Mouse (Mus musculus): Measurements from ENCODE around the gene Poldip2.

Gene Poldip2

DNA sequence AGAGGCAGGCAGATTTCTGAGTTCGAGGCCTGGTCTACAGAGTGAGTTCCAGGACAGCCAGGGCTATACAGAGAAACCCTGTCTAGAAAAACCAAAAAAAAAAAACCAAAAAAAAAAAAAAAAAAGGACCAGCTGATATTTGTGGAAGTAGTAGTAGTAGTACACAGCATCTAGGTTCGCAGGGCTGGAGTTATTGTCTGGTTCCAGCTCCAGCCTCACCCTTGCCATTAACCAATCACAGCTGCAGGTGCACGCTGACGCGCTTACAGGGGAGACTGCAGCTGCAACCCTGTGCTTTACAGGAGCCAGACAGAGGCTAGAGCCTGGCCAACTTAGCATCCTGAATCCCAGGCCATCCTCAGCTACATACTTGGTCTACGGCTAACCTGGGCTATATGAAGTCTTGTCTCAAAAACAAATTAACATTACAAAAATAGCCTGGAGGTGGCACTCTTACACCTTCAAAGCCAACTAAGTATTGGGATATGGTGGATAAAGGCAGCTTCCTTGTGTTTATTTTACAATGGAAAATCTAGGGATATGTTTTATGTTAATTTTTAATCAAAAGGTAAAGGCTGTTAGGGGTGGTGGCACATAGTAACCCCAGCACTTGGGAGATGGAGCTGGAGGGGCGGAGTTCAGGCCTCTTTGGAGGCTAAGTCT lies 32.6 kb downstream of the Poldip2 start:
- DNase-seq (ENCODE audit: low spot score), result no peak

DNA sequence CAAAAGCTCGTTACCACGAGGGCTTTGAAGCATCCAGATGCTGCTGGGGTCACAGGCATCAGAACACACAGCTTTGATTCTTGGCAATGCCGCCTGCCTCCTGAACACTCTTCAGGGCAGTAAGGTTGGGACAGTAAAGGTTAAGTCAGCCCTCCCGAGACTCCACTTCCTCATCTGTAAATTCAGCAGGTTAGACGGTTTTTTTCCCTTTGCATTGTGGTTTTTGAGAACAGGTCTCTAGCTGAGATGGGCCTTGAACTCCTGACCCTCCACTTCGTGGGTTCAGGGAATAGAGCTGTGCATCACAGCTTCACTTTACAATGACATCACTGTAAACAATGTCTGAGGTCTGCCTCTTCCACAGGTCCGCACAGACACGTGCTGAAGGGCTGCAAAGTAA lies 33.2 kb downstream of the Poldip2 start:
- DNase-seq (ENCODE audit: low spot score), result no peak

DNA sequence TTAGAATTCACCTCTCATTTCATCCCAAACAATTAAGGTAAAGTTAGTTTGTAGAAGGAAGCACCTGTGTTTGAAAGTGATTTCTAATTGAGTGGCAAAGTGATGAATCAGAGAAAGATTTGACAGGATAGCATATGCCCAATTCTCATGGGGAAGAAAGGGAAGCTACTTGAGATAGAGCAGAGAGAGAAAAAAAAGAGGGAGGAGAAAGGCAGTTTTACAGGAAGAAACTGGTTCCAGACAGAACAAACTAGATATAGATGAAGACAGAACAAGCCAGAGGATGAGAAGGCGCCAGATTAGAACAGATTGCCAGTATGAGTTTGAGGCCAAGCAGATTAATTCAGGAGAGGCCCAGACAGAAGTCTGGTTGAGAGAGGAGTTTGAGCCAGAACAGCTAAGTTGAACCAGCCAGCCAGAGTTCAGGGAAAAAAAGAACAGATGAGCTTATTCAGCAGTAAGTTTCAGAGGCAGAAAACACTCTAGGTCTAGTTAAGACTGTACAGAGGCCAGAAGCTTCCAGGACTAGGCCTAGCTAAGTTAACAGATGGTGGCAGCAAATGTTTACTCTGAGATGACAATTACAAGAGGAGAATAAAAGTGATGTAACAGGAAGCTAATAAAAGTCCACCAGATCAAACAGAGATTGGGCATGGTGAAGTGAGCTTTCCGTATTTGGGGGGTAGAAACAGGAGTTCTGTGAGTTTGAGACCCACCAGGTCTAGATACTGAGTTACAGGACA lies 35.9 kb downstream of the Poldip2 start:
- DNase-seq (ENCODE audit: low spot score), result no peak

DNA sequence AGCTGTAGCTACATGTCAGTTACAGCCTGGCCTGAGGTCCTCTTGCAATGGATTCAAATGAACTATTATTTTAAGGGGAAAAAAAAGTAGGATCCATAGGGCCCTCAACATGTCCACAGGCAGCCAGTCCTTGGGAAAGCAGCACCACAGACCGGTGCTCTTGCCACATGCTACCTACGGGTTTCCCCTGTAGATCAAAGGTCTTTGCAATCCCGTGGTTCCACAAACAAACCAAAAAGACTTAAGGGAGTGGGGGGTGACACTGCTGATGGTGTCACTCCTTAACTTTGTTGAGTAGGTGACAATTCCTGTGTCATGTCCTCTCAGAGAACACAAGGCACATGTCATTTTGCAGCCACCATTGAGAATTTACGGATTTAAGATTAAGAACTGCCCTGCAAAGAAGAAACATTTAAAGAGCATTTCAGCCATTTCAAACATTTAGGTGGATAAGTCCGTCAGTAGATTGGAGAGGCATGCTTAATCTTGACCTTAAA lies 37.5 kb downstream of the Poldip2 start:
- no peak for DNase-seq (ENCODE audit: low spot score)

DNA sequence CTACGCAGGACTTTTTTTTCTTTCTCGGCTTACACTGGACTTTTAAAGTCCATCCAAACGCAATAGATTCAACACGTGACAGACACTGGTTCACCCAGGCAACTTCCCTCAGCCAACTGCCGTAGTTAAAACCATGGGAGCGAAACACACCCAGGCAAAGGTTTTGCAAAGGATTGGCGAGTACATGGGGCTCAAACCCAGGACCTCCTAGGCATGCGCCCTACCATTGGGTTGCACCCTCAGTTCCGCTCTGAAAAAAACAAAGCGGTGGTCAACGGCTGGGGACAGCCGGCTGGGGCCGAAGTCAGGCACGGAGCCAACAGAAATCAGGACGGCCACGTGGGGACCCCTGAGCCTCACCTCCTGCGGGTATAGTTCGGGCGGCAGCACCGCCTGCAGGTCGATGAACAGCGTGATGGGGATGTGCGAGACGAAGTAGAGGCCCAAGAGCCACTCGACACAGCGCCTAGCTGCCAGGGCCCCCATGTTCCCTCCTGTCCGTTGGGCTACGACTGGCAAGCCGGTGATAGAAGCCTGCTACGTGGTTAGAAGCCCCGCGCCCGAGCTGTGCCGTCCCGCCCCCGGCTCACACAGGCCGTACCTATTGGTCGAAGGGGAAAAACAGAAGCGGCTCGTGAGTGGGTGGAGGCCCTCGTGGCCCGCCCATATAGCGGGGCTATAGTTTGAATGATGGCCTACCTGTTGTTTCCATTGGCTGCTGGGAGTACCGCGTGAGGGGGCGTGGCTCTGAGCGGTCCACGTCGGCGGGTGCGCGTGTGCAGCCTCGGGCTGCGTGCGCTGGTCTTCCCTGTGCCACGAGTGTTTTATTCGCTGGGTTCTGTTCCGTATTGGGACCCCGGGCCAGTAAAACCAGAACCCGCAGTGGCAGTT lies 38.4 kb downstream of the Poldip2 start, which contains the start of gene Tmem97:
TSS of gene Tmem97 (minus strand) at position 610 of the 891 bp plus-strand sequence.
- peak; percentile 96 for DNase-seq (ENCODE audit: low spot score)

DNA sequence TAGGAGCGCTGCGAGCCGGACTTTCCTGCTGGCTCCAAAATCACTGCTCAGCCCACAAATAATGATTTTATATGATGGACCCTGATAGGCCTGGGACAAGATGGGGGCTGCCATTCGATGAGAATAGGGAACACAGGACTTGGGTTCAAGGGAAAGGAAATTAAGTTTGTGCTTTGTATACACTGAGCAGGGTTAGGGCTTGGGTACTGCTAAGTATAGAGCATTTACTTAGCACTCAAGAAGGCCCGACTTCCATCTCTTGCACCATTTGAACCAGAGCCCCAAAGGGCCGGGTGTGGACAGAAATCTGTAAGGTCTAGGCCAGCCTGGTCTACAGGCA lies 39.0 kb downstream of the Poldip2 start:
- DNase-seq (ENCODE audit: low spot score), result no peak

DNA sequence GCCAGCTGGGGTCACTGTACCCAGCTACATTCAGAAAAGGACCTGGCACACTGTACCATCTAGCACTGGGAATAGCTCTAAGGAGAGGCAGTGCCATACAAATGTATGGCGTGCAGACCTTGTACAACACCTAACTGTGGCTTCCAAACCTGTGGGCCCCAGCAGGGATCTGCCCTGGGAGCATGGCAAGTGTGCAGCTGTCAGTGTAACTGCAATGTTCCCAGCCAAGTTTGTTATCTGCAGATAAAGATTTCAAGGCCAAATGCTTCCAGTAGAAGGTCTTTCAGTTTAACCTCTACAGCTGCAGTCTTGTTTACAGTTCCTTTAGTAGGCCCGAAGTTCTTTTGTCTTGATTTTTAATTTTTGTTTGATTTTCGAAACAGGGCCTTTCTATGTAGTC lies 43.6 kb downstream of the Poldip2 start:
- no peak for DNase-seq (ENCODE audit: low spot score)

DNA sequence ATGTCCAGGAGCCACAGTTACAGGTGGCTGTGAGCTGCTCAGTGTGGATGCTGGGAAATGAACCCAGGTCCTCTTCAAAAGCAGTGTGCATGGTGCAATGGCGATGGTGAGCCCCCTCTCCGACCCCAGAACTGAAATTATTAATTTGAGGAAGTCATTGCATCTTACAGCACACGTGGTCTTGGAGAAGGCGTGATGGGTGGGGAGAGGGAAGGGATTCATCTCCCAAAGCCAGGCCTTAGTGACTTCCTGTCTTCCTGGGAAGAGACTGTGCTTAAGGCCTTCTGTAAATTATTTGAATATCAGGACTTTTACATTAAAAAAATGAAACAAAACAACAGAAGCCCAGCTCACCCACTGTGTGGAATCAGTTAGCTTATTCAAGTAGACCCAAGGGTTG lies 44.1 kb downstream of the Poldip2 start:
- no peak for DNase-seq (ENCODE audit: low spot score)

DNA sequence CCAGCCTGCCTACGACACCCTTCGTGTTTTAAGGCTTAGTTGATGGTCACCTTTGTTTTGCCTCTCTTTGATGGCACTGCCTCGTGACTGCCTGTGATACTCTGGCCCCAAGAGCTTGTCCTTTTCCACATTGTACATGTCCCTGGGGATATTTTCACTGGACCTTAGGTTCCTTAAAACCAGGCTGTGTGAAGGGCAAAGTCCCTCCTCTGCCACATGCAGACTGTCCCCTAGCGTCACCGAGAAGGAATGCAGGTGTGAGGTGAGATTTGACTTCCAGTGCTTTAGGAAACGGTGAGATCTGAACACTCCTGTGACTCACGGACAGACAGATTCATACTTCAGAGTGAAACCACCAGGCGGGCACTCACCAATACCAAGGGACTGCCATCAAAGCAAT lies 45.2 kb downstream of the Poldip2 start:
- DNase-seq (ENCODE audit: low spot score), result peak; percentile 20

DNA sequence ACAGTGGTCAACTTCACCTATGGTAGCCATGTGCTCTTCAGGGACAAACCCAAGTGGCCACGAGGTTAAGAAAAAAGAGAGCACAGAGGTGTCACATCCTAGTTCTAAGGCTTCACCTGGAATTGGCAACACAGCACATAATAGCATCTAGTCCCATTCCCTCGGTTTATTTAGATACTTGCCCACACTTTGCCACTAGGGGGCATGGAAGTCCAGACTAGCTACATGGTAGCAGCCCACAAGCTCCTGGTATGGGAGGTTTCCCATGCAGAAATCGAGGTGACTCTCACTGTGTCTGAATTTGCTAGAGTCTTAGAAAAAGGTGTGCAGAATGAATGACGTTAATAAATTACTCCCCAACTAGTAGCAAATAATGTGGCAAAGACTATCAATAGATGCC lies 48.5 kb downstream of the Poldip2 start:
- peak; percentile 90 for DNase-seq (ENCODE audit: low spot score)

DNA sequence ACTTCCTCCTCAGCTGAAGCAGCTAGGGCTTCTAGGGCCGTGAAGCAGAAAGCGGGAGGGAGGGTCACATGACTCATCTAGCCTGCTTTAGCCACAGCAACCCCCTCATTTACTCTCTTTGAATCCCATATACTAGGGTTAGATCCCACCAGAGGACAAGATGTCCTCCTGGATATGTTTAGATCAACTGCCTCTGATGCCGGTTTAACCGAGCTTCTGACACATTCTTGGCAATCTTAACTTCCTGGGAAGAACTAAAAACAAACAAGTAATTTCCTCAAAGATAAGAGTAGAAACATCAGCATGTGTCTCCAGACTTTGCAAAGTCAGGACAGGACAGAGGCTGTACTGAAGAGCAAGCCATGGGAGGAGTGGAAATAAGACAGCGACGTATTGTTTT lies 54.8 kb downstream of the Poldip2 start:
- no peak for DNase-seq (ENCODE audit: low spot score)

DNA sequence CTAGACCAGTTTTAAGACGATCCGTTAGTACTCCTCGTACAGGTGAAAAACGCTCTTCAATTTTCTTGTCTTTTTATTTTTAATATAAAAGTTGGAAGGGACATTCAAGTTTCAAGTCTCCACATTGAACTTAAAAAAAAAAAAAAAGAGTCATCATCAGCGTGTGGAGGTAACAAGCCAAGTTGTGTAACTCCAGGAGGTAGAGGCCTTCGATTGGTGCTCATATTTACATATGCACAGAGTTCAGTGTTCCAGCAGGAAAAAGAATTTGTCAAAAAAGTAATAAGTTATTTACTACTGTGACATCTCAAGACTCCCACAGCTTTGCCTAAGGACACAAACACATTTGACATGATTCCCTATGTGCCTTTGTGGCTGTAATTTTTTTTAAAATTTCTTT lies 55.6 kb downstream of the Poldip2 start:
- DNase-seq (ENCODE audit: low spot score), result no peak

DNA sequence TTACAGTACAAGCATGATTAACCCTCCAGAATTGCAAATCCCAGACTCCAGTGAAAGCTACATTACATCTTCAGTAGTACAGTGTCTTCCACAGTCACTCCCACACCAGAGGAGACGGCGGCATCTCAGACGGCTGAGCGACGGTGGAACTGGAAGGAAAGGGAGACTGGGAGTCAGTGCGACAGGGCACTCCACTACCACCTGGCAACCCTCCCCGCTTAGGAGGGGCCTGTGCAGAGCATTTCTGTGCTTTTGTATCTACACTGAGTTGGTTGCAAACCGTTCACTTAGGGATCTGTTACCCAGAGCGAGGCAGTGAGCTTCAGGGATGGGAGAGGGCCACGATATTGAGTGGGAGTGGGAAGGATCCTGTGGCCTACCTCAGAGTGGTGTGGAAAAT lies 56.8 kb downstream of the Poldip2 start:
- DNase-seq (ENCODE audit: low spot score), result no peak

DNA sequence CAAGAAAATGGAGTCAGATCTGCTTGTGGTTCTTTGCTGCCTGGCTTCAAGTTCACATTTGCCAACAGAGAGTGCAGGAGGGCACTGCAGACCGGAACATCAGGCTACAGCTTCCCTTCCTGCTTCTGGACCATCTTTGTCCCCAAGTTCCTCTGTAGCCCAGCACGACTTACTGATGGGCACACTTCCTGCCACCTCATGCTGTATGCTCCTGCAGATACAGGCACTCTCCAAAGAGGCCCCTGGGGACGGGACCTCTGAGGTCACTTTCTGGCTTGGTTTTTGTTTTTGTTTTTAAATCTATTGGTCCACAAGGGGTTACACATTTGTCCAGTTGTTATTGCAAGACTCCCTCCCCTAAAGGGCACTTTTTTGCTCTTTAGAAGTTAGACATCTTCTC lies 57.8 kb downstream of the Poldip2 start:
- DNase-seq (ENCODE audit: low spot score), result no peak

DNA sequence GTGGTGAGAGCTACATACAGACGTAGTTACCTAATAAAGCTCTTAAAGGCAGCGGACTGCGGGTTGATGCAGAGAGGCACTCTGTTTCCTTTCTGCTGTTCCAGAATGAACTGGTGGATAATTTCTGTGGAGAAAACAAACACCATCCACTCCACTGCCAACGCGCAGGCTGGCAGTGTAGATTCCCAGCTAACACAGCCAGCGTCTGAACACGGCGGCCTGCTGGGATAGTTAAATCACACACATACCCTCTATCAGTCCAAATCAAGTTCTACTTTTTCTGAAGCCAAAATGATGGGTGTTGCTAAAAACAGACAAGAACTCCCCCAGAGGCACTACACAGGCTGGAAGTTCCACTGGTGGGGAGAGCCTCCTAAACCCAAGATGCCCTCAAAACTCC lies 59.4 kb downstream of the Poldip2 start:
- no peak for DNase-seq (ENCODE audit: low spot score)

DNA sequence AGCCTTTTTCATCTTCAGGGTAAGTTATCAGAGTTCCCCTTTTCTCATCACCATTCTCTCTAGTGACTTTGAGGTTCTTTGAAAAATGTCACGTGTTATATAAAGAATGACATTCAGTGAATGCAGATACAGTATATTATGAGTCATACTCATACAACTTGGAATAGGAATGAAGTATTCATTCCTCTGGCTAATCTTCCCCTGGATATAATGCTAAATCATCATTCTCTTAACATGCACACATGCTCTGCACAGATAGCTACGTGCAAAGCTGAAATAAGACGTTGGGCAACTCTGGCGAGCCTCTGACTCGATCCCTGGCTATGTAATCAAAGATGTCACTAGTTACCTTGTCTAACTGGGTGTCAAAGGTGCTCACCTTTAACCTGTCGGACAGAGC lies 59.9 kb downstream of the Poldip2 start:
- DNase-seq (ENCODE audit: low spot score), result no peak

Measured in retina, embryonic 14.5 days (tissue).